Mouse (Mus musculus): ENCODE measurements around the gene Cyp26a1. TPM values are rescaled to one million over a fixed set of nuclear protein-coding genes. Genes with fewer than 3 reads are reported as not detected.

Gene Cyp26a1
- 39.8 and 42.5 TPM in 2 replicates for polyA plus RNA-seq (2016; fragmentation: Nextera tagmentation; extraction: Ambion mirVana)

DNA sequence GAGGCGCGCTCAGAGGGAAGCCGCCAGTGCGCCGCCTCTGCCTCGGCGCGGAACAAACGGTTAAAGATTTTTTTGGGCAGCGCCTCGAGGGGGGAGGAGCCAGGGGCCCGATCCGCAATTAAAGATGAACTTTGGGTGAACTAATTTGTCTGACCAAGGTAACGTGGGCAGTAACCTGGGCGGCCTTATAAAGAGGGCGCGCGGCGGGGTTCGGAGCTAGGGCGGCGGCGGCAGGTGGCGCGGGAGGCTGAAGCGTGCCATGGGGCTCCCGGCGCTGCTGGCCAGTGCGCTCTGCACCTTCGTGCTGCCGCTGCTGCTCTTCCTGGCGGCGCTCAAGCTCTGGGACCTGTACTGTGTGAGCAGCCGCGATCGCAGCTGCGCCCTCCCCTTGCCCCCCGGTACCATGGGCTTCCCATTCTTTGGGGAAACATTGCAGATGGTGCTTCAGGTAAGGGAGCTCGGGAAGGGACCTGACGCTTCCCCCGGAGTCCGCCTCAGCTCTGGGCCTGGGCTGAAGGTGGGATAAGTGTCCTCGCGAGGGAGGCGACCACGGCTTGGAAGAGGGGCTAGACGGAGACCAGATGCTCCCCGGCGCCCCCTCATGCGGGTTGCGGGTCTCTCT lies at the start of gene Cyp26a1:
Gene Cyp26a1, plus strand, starts transcription at position 148 of the 622 bp plus-strand sequence.
- H3K27ac ChIP-seq, result peak within 1 kb of the TSS; percentile 69
- H3K36me3 ChIP-seq, result no peaks in the 10 kb centered on the region
- DNase-seq (ENCODE audit: low spot score), result peak; percentile 61
- H3K27me3 ChIP-seq (ENCODE audit: insufficient read depth, poor library complexity, severe bottlenecking), result peaks cover 100% of the 10 kb centered on the region
- H3K4me3 ChIP-seq, result peak within 1 kb of the TSS; percentile 51
- peaks cover 47% of the 10 kb centered on the region for H3K4me1 ChIP-seq (replicated peaks)
- WGBS, result under 1% methylated on average over 51 of the region's 51 CpGs
- no peaks in the 10 kb centered on the region for H3K9me3 ChIP-seq

DNA sequence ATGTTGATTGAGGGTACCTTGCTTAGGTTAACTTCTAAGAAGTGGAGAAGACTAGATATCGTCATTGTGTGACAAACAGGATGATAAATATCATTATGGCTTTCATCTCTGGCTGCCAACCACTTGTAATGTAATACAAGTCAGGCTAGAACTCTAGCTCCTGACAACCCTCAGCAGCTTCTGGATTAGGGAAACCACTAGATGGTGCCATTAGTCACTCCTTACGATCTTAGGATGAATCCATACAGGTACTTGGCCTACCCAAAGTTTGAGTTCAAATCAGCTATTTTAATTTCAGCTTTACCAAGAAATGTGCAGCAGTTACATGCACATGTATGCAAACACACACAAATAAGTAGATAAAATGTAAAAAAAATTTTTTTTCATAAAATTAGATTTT lies 49.6 kb upstream of the Cyp26a1 start:
- Histone ChIP-seq H3K4me1 (replicated peaks) (peaks cover 12% of the 10 kb centered on the region; the same call in 1 of the 2 replicates), H3K4me3 (no peak overlapping the region), H3K27ac (no peak overlapping the region), H3K36me3 (no peaks in the 10 kb centered on the region), H3K27me3 (ENCODE audit: insufficient read depth, poor library complexity, severe bottlenecking) (no peaks in the 10 kb centered on the region), H3K9me3 (no peaks in the 10 kb centered on the region)
- no peak for DNase-seq (ENCODE audit: low spot score)
- WGBS, result 43% methylated on average over 2 of the region's 2 CpGs

DNA sequence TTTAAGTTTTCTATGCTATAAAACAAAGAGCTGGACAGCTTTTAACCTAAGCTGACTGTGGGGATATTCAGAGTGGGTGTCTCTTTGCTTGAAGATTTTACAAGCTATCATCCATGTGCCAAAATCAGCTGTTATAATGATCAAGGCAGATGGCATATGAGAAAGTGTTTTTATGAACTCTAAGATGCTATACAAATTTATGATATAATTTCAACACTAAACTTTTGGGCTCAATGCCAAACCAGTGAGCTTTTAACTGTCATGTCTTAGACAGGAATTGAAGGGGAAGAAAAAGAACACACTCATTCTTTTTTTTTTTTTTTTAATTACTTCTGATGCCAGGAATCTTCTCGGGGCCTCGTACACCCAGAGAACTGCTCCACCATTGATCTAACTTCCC lies 47.1 kb upstream of the Cyp26a1 start:
- Histone ChIP-seq H3K4me1 (replicated peaks) (peaks cover 20% of the 10 kb centered on the region), H3K36me3 (no peaks in the 10 kb centered on the region), H3K27me3 (ENCODE audit: insufficient read depth, poor library complexity, severe bottlenecking) (peaks cover 7% of the 10 kb centered on the region), H3K27ac (no peak overlapping the region), H3K9me3 (no peaks in the 10 kb centered on the region), H3K4me3 (no peak overlapping the region)
- no peak for DNase-seq (ENCODE audit: low spot score)
- 86% methylated on average over 2 of the region's 2 CpGs for WGBS

DNA sequence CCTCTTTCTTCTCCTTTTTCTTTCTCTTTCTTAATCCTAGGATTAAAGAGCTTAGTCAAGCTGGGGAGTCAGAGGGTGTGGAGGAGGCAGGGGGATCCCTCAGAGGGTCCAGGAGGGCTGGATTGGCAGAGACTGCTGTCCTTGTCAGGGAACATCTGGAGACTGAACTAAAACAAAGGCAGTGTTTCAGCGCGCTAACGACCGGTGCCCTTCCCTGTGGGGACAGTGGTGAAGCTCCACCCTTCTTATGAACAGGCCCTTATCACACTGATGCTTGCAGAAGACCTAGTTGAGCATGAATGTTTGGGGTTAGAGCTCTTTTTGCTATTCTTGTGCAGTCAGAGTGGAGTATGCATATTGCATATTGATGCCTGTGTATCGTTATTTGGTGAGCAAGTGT lies 43.6 kb upstream of the Cyp26a1 start:
- H3K27ac ChIP-seq, result 0 out of 2 replicates have a peak overlapping the region, but pooled peaks have one; percentile 16
- no peaks in the 10 kb centered on the region for H3K36me3 ChIP-seq
- peaks cover 36% of the 10 kb centered on the region for H3K4me1 ChIP-seq (replicated peaks)
- no peaks in the 10 kb centered on the region for H3K9me3 ChIP-seq
- DNase-seq (ENCODE audit: low spot score), result no peak
- no peak overlapping the region for H3K4me3 ChIP-seq
- H3K27me3 ChIP-seq (ENCODE audit: insufficient read depth, poor library complexity, severe bottlenecking), result peaks cover 15% of the 10 kb centered on the region
- WGBS, result 24% methylated on average over 5 of the region's 5 CpGs

DNA sequence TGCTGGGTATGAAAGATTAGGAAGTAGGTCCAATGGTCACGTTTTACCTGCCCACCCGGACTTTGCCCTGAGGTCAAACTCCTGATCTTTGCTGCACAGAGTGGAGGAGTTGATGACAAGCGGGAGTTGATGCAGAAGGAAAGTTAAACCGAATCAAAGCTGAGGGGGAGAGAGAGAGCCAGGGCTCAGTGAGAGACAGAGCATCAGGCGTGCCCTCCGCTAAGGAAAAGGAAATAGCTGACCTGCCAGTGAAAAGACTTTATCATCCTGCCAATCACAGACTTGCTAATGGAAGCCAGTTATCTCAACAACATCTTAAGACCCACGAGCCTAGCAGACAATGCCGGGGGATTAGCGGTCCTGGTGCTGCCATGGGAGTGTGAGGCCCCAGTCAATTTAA lies 41.2 kb upstream of the Cyp26a1 start:
- H3K27ac ChIP-seq, result no peak overlapping the region
- peak; percentile 55 for DNase-seq (ENCODE audit: low spot score)
- H3K27me3 ChIP-seq (ENCODE audit: insufficient read depth, poor library complexity, severe bottlenecking), result peaks cover 15% of the 10 kb centered on the region
- H3K36me3 ChIP-seq, result no peaks in the 10 kb centered on the region
- no peak overlapping the region for H3K4me3 ChIP-seq
- peaks cover 36% of the 10 kb centered on the region for H3K4me1 ChIP-seq (replicated peaks)
- no peaks in the 10 kb centered on the region for H3K9me3 ChIP-seq
- WGBS, result 3% methylated on average over 9 of the region's 9 CpGs

DNA sequence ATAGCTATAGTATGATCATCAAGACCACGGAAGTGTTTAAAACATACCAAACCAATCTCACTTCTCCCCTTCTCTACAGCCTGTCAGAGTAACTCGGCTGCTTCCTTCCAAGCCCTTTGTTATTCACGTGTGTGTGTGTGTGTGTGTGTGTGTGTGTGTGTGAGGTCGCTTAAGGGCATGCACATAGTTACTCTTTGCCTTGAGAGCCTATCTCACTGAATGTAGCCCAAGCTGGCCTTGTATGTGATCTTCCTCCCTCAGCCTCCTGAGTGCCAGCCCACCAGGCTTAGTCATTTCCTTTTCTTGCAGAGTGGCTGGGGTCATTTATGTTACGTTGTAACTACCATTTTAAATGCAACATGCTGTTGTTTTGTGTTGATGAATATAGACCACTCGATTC lies 32.3 kb upstream of the Cyp26a1 start:
- H3K27ac ChIP-seq, result no peak overlapping the region
- no peak for DNase-seq (ENCODE audit: low spot score)
- no peak overlapping the region for H3K4me3 ChIP-seq
- H3K9me3 ChIP-seq, result no peaks in the 10 kb centered on the region
- 78% methylated on average over 6 of the region's 6 CpGs for WGBS
- H3K4me1 ChIP-seq (replicated peaks), result peaks cover 6% of the 10 kb centered on the region; the same call in 1 of the 2 replicates
- no peaks in the 10 kb centered on the region for H3K27me3 ChIP-seq (ENCODE audit: insufficient read depth, poor library complexity, severe bottlenecking)
- H3K36me3 ChIP-seq, result no peaks in the 10 kb centered on the region

DNA sequence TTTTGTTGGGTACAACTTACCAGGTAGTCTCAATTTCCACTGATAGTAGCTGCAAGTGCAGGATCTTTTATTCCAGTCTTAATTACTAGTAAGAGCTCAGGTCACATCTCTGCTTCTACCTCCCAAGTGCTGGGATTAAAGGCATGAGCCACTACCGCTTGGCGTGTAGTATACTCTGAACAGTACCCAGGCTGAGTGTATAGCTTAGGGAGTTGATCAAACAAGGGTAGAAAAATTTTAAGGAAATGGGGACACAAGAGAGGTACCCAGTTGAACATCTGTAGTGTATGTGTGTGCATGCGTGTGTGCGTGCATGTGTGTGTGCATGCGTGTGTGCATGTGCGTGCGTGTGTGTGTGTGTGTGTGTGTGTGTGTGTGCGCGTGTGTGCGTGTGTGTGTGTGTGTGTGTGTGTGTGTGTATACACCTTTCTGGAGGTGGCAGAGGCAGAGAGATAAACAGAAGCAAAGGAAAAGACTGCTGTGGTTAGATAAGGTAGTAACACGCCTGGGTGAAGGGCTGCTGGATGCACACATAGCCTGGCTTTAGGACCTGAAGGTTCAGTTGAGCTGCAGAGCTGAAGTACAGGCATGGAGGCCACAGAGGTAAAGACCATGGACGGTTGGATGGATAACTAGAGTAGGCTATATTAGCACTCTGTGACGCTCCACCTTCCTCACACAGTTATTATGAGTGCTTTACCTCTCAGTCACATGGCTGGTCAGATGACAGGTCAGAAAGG lies 29.6 kb upstream of the Cyp26a1 start:
- no peak overlapping the region for H3K4me3 ChIP-seq
- WGBS, result 84% methylated on average over 13 of the region's 13 CpGs
- no peaks in the 10 kb centered on the region for H3K27me3 ChIP-seq (ENCODE audit: insufficient read depth, poor library complexity, severe bottlenecking)
- no peaks in the 10 kb centered on the region for H3K9me3 ChIP-seq
- DNase-seq (ENCODE audit: low spot score), result no peak
- no peaks in the 10 kb centered on the region for H3K36me3 ChIP-seq
- peaks cover 13% of the 10 kb centered on the region for H3K4me1 ChIP-seq (replicated peaks)
- no peak overlapping the region for H3K27ac ChIP-seq

DNA sequence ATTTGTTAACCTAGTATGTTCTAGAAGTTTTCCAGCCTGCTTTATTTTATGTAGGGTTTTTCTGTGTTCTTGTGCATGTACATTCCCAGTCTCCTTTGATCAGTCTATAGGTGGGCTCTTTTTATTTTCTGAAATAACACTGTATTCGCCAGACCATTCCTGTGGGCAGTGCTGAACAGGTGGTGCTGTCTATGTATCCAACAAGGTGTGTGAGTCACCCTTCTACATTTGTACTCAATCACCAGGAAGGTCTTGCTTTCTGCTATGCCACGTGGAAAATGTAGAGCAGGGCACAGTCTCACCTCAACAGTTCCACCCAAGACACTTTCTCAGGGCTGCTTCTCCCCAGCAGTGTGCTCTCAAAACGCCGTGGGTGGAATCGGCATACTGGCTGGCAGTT lies 28.9 kb upstream of the Cyp26a1 start:
- Histone ChIP-seq H3K4me1 (replicated peaks) (peaks cover 13% of the 10 kb centered on the region), H3K9me3 (no peaks in the 10 kb centered on the region), H3K27ac (no peak overlapping the region), H3K4me3 (no peak overlapping the region), H3K27me3 (ENCODE audit: insufficient read depth, poor library complexity, severe bottlenecking) (no peaks in the 10 kb centered on the region), H3K36me3 (no peaks in the 10 kb centered on the region)
- WGBS, result 91% methylated on average over 5 of the region's 5 CpGs
- DNase-seq (ENCODE audit: low spot score), result no peak

DNA sequence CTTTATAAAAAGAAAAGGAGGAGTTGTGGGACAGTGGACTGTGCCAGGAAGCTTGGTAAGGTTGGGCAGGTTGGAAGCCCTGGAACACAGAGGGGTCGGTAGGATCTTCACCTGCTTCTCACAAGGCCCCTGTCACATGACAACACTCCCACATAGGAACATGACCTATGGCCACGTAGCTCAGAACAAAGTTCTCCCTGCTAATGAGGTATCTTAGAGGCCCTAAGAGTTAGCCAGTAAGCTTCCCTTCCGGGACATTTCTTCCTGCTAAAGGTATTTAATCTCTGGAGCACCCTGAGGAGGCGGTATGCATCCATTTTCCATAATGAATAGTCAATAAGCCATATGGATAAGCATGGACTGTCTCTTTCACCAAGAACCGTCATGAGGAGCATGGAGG lies 28.1 kb upstream of the Cyp26a1 start:
- Histone ChIP-seq H3K36me3 (no peaks in the 10 kb centered on the region), H3K9me3 (no peaks in the 10 kb centered on the region), H3K27ac (no peak overlapping the region), H3K27me3 (ENCODE audit: insufficient read depth, poor library complexity, severe bottlenecking) (no peaks in the 10 kb centered on the region), H3K4me3 (no peak overlapping the region), H3K4me1 (replicated peaks) (peaks cover 13% of the 10 kb centered on the region)
- 77% methylated on average over 5 of the region's 5 CpGs for WGBS
- no peak for DNase-seq (ENCODE audit: low spot score)

DNA sequence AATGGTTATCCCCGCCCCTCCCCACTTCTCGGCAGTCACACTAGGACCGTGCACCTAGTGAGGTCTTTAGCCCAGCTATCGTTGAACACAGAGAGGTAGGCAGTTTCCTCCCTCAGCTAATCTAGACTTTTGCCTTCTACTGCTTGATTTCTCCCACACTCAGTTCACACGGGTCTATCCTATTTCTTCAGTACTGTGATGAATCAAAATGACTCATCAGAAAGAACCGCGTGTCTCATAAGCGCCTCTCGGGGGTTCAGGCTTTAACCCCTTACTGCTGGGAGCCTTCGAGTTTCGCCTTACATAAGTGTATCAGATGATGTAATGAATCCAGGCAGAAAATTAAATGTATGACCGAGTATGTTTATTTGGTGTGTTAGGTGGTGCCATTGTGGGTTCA lies 24.2 kb upstream of the Cyp26a1 start:
- 75% methylated on average over 12 of the region's 12 CpGs for WGBS
- Histone ChIP-seq H3K27ac (no peak overlapping the region), H3K9me3 (no peaks in the 10 kb centered on the region), H3K27me3 (ENCODE audit: insufficient read depth, poor library complexity, severe bottlenecking) (peaks cover 7% of the 10 kb centered on the region), H3K4me3 (no peak overlapping the region), H3K4me1 (replicated peaks) (peaks cover 16% of the 10 kb centered on the region), H3K36me3 (no peaks in the 10 kb centered on the region)
- no peak for DNase-seq (ENCODE audit: low spot score)

DNA sequence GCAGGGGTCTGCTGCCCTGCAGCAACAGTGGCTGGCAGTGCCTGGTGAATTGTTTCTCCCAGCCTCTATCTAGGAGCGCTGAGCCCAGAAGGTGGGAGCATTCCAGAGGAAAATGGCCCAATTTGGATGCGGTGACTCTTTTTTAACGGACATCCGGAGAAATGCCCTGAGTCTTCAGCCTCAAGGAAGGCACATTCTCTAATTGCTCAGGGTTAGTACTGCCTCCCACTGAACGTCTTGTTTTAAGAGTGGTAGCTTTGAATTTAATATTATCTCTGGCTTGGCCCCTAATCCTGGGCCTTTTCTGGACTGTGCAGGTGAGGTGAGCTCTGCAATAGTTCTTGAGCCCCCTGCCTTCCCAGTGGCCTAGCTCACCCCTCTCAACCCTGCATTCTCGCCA lies 12.3 kb upstream of the Cyp26a1 start, which contains the start of gene Cyp26c1:
Gene Cyp26c1, plus strand, starts transcription at position 301 of the 400 bp plus-strand sequence.
- Histone ChIP-seq H3K9me3 (no peaks in the 10 kb centered on the region), H3K27me3 (ENCODE audit: insufficient read depth, poor library complexity, severe bottlenecking) (peaks cover 95% of the 10 kb centered on the region), H3K4me3 (peak within 1 kb of the TSS; percentile 42), H3K4me1 (replicated peaks) (peaks cover 36% of the 10 kb centered on the region), H3K27ac (peak within 1 kb of the TSS; percentile 53; the same call in 1 of the 2 replicates), H3K36me3 (no peaks in the 10 kb centered on the region)
- 3% methylated on average over 6 of the region's 6 CpGs for WGBS
- no peak for DNase-seq (ENCODE audit: low spot score)

DNA sequence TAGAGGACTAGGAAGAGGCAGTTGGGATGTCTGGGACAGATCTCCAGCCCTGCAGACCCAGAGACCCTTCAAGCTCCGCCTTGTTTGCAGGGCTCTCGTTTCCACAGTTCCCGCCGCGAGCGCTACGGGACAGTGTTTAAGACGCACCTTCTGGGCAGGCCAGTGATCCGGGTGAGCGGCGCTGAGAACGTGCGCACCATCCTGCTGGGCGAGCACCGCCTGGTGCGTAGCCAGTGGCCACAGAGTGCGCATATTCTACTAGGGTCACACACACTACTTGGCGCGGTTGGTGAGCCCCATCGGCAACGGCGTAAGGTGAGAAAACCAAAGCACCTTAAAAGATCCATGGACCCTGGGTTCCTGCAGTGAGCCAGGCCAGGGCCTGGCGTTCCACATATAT lies 11.3 kb upstream of the Cyp26a1 start:
- H3K27ac ChIP-seq, result peak overlapping the region; percentile 53; the same call in 1 of the 2 replicates
- no peaks in the 10 kb centered on the region for H3K36me3 ChIP-seq
- H3K27me3 ChIP-seq (ENCODE audit: insufficient read depth, poor library complexity, severe bottlenecking), result peaks cover 100% of the 10 kb centered on the region
- no peak for DNase-seq (ENCODE audit: low spot score)
- no peaks in the 10 kb centered on the region for H3K9me3 ChIP-seq
- H3K4me3 ChIP-seq, result peak overlapping the region; percentile 42
- H3K4me1 ChIP-seq (replicated peaks), result peaks cover 42% of the 10 kb centered on the region
- WGBS, result under 1% methylated on average over 23 of the region's 23 CpGs

Data from hindbrain, embryonic 10.5 days (tissue).